Mouse (Mus musculus) limb, embryonic 11.5 days (tissue): ENCODE measurements at regions not wholly inside any gene's neighbourhood (a gene's known extent, or its start where the extent isn't known, plus 50 kb on each side); places are given as distances from the start of the nearest gene placed in this dataset.

ENCODE experiments used
- ATAC-seq: fragments of 200-750 bp; cut with Nextera tagmentation; 2 replicates; pipeline ENCODE4 v1.8.0; 2017; ENCODE audit warnings: low read depth; ENCODE audit not compliant: insufficient number of reproducible peaks, low FRiP score, low TSS enrichment
- DNase-seq: peaks from one replicate; pipeline ENCODE4 v3.0.0-alpha.2; 2015; ENCODE audit warnings: low spot score
- H3K27ac ChIP-seq: fragments of 300-500 bp; sonication (generic); replicated peaks from 2 replicates; pipeline ENCODE4 v1.5.1; 2014; ENCODE audit warnings: low read depth, mild to moderate bottlenecking, low read length
- H3K27me3 ChIP-seq: fragments of 300-500 bp; sonication (generic); 2 replicates; pipeline ENCODE4 v1.6.1; 2014; ENCODE audit warnings: mild to moderate bottlenecking, low read length, mixed read lengths; ENCODE audit not compliant: control insufficient read depth, insufficient read depth
- H3K36me3 ChIP-seq: fragments of 300-500 bp; sonication (generic); 2 replicates; pipeline ENCODE4 v1.6.1; 2014; ENCODE audit warnings: mild to moderate bottlenecking, low read length, moderate library complexity, mixed read lengths; ENCODE audit not compliant: control insufficient read depth, insufficient read depth
- H3K4me1 ChIP-seq: fragments of 300-500 bp; sonication (generic); 2 replicates; pipeline ENCODE4 v1.6.1; 2014; ENCODE audit warnings: low read length, mixed read lengths; ENCODE audit not compliant: control insufficient read depth, insufficient read depth
- H3K4me2 ChIP-seq: fragments of 300-500 bp; sonication (generic); 2 replicates; pipeline ENCODE4 v1.6.1; 2014; ENCODE audit warnings: low read depth, mild to moderate bottlenecking, moderate library complexity; ENCODE audit not compliant: severe bottlenecking
- H3K4me3 ChIP-seq: fragments of 300-500 bp; sonication (generic); 2 replicates; pipeline ENCODE4 v1.5.1; 2014; ENCODE audit warnings: low read depth, low read length
- H3K9ac ChIP-seq: fragments of 300-500 bp; sonication (generic); 2 replicates; pipeline ENCODE4 v1.6.1; 2014; ENCODE audit warnings: mild to moderate bottlenecking, low read length
- H3K9me3 ChIP-seq: fragments of 300-500 bp; sonication (generic); 2 replicates; pipeline ENCODE4 v1.6.1; 2016; ENCODE audit warnings: low read length; ENCODE audit not compliant: control insufficient read depth
- WGBS: fragments of 180-500 bp; shearing (Covaris S2); extraction: QIAGEN DNeasy Blood & Tissue Kit; methylation state at CpG from one replicate; pipeline ENCODE4 v1.1.7; 2014; 5-methylcytosine and 5-hydroxymethylcytosine counted together

DNA sequence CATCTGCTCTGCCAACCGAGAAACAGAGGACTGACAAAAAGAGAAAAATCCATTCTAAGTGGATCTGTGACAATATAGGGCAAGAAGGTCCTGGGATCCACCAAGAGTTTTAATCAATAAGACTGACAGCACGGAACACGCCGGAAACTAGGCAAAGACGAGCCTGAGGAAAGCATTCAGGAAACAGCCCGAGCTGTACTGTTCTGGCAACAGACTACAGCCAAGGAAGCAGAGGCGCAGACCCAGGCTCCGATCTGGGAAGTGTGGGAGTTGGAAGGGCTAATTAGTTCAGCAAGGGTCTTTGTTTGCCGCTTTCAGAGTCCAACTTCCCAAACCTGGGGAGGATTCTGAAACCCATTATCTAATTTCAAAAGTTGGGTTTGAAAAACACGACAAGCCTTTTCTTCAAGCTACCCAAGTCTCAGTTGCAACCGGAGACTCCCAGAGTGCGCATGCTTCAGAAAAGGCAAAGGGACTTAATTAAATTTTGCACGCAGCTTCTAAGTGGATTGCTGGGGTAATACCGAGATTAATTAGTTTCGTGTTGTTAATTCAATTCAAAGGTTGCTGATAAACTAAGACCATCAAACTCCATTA lies 317.4 kb downstream of the Nedd1 start:
- Histone ChIP-seq H3K9me3 (no peaks in the 10 kb centered on the region), H3K4me3 (no peak overlapping the region), H3K9ac (no peak overlapping the region), H3K4me1 (no peaks in the 10 kb centered on the region), H3K36me3 (no peaks in the 10 kb centered on the region), H3K4me2 (no peak overlapping the region), H3K27ac (no peak overlapping the region), H3K27me3 (no peaks in the 10 kb centered on the region)
- no peak for DNase-seq
- no peak for ATAC-seq
- WGBS, result 82% methylated on average over 15 of the region's 15 CpGs

DNA sequence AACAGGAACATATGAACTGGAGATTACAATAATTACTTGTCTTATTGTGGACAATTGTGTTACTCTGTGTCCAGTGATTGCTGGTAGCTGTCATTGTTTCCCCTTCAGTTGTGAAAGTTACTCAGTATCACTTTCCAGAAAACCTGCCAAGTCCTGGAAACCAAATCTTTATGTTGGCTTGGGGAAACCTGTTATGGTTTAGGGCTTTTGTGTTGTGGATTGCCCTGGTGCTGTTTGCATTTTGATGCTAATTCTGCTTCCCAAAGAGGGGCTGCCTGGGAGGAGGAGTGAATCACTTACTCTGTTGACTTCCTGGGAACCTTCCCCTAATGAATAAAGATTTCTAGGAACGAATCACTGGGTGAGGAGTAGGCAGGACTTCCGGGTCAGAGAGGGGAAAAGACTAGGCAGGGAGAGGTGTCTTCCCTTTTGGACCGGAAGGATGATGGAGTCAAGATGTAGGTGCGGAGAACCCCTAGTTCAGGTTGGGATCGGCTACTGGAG lies 321.6 kb downstream of the Nedd1 start:
- Histone ChIP-seq H3K9ac (no peak overlapping the region), H3K27me3 (no peaks in the 10 kb centered on the region), H3K36me3 (no peaks in the 10 kb centered on the region), H3K4me2 (no peak overlapping the region), H3K4me1 (no peaks in the 10 kb centered on the region), H3K9me3 (no peaks in the 10 kb centered on the region), H3K4me3 (no peak overlapping the region), H3K27ac (no peak overlapping the region)
- DNase-seq (no peak), ATAC-seq (no peak)
- 88% methylated on average over 5 of the region's 5 CpGs for WGBS

DNA sequence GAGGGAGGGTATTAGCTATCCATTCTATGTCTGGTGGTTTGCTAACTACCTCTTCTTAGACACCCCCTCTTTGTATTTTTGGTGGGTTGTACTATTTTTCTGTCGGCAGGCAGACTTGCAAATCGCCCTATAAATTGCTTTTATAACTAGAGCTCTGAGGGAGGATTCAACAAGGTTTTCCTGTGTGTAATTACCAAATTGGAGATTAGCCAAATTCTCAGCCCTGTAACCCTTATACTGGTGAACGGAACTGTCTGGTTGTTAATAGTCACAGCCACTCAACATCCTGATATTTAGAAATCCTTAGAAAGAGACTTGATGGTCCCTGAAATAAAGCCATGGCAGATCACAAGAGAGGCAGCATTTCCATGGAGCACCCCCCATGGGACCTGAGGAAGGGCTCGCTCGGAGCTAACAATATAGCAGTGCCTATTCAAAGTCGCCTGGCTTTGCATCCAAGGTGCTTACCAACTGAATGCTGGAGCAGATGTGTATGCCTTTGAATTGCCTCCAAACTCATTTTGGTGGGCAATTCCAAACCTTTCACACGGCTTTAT lies 333.0 kb downstream of the Nedd1 start:
- Histone ChIP-seq H3K27me3 (no peaks in the 10 kb centered on the region), H3K9me3 (no peaks in the 10 kb centered on the region), H3K9ac (no peak overlapping the region), H3K4me3 (no peak overlapping the region), H3K4me1 (no peaks in the 10 kb centered on the region), H3K27ac (no peak overlapping the region), H3K36me3 (no peaks in the 10 kb centered on the region), H3K4me2 (no peak overlapping the region)
- no peak for DNase-seq
- ATAC-seq, result no peak
- 61% methylated on average over 7 of the region's 7 CpGs for WGBS

DNA sequence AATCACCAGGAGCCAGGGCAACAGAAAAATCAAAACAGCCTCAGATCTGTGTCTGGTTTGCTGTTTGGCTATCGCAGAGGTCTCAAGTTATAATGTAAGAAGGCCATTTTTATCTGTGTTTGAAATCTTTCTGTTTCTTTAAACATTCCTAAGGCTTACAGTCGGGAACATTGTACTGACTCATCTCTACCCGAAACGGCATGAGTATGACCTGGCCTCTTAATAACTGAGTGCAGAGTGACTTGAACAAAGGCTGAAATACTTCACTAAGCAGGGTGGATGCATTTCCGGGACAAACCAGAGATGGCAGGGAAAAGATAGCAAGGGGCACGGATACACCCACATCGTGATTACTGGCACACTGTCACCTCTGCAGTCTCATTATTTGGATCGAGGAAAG lies 355.1 kb downstream of the Nedd1 start:
- Histone ChIP-seq H3K4me3 (no peak overlapping the region), H3K4me1 (no peaks in the 10 kb centered on the region), H3K9me3 (no peaks in the 10 kb centered on the region), H3K36me3 (no peaks in the 10 kb centered on the region), H3K27me3 (no peaks in the 10 kb centered on the region), H3K9ac (no peak overlapping the region), H3K4me2 (no peak overlapping the region), H3K27ac (no peak overlapping the region)
- ATAC-seq (no peak), DNase-seq (no peak)
- 88% methylated on average over 8 of the region's 8 CpGs for WGBS

DNA sequence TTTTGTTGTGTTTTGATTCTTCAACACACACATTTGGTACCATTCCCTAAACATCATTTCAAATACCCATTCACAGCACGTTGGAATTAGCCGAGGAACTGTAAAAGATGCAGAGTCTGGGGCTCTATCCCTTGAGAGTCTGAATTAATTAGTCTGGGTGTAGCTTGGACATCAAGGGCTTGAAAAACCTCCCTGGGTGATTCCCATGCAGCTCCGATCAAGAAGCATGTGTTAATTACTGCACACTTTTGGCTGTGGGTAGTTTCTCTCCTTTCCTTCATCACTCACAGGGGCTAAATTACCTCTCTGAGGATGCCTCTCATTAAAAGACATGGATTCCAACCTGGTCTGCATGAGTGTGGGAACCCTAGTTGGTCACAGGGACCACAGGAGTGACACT lies 365.5 kb downstream of the Nedd1 start:
- Histone ChIP-seq H3K4me3 (no peak overlapping the region), H3K36me3 (no peaks in the 10 kb centered on the region), H3K4me2 (no peak overlapping the region), H3K27me3 (no peaks in the 10 kb centered on the region), H3K4me1 (no peaks in the 10 kb centered on the region), H3K9me3 (no peaks in the 10 kb centered on the region), H3K9ac (no peak overlapping the region), H3K27ac (no peak overlapping the region)
- WGBS, result 60% methylated on average over 3 of the region's 3 CpGs
- no peak for ATAC-seq
- DNase-seq, result no peak

DNA sequence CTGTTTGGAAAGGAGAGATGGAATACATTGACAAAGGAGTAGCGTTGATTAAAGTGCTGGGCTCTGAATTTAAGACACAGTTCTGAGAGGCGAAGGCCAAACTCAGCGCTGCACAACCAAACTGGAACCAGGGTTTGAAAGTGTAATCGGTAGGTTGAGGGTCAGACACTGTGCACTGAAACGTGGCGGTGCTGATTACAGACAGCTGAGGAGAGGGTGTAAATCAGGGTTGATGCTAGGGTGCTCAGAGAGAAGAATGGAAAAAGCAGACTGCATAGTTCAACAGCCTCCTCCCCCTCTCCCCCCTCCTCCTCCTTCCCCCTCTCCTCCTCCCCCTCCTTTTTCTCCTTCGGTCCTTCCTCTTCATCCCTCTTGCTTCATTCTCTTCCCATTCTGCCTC lies 373.2 kb downstream of the Nedd1 start:
- ATAC-seq (no peak), DNase-seq (no peak)
- Histone ChIP-seq H3K4me3 (no peak overlapping the region), H3K27me3 (no peaks in the 10 kb centered on the region), H3K36me3 (no peaks in the 10 kb centered on the region), H3K4me1 (no peaks in the 10 kb centered on the region), H3K9me3 (no peaks in the 10 kb centered on the region), H3K9ac (no peak overlapping the region), H3K4me2 (no peak overlapping the region), H3K27ac (no peak overlapping the region)
- 66% methylated on average over 7 of the region's 7 CpGs for WGBS

DNA sequence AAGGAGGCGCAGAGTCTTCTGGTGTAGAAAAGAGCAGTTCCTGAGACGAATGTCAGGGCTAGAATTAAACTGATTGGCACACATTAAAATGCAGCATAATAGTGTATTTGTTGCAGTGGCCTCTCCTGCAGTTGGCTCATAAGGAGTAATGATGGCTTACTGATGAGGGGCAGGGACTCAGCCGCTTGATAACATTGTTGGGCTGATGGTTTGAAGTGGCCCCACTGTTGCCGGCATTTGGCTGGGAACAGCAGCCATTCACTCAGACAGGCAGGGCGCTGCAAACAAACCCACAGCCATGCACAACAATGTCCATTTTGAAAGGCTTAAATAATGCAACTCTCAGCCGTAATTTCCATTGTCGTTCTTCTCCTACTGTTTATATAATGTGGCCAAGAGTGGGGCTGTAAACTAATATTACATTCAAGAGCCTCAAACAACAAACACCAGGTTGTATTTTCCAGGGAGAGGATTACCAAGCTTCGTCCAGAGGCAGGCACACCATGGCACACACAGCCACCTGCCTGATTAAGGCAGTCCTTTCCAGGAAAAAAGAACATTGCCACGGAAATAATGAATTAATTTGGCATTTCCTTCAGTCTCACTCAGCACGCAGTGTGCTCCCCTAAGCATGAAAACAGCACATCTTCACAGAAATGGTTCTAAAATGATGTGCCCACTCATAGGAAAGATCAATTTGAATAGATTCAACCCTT lies 374.1 kb downstream of the Nedd1 start:
- Histone ChIP-seq H3K27ac (no peak overlapping the region), H3K9me3 (no peaks in the 10 kb centered on the region), H3K4me2 (no peak overlapping the region), H3K9ac (no peak overlapping the region), H3K4me1 (no peaks in the 10 kb centered on the region), H3K4me3 (no peak overlapping the region), H3K36me3 (no peaks in the 10 kb centered on the region), H3K27me3 (no peaks in the 10 kb centered on the region)
- 76% methylated on average over 10 of the region's 10 CpGs for WGBS
- no peak for ATAC-seq
- DNase-seq, result no peak

DNA sequence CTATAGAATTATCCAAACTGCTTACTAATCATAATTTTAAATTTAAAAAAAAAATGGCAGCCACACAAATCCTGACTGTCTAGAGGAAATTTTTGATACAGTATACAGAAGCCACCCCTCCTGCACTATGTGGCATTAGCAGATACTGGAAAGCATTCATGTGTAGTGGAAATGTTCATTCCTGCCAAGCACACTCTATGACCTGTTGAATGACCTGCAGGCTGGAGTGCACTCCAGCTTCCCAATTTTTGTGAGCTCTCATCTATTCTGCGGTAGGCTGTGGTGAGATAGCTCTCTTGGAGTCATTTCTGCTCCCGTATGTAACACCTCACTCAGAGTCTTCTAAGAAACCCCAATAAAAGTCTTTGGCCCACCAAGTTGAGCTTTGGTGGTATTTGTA lies 382.5 kb downstream of the Nedd1 start:
- H3K27ac ChIP-seq, result no peak overlapping the region
- H3K4me1 ChIP-seq, result no peaks in the 10 kb centered on the region
- no peaks in the 10 kb centered on the region for H3K9me3 ChIP-seq
- H3K27me3 ChIP-seq, result no peaks in the 10 kb centered on the region
- DNase-seq, result no peak
- 91% methylated on average over 2 of the region's 2 CpGs for WGBS
- H3K36me3 ChIP-seq, result no peaks in the 10 kb centered on the region
- no peak for ATAC-seq
- no peak overlapping the region for H3K9ac ChIP-seq
- no peak overlapping the region for H3K4me3 ChIP-seq
- H3K4me2 ChIP-seq, result no peak overlapping the region
